Mouse (Mus musculus): ENCODE measurements around the gene Agtrap. TPM values are rescaled to one million over a fixed set of nuclear protein-coding genes. Genes with fewer than 3 reads are reported as not detected.
"Not testable (repeated sequence)": the region's sequence is repeated elsewhere in the genome, so short reads cannot be mapped to it uniquely, and the experiment has no call there.

Gene Agtrap
- polyA plus RNA-seq, 1 experiment: 16.5 TPM

GRCm38 (mm10) chr4:148121982-148122693, 34.3 kb upstream of the Agtrap start:
- H3K4me1 ChIP-seq: peaks cover 59% of the 10 kb centered on the region
- no peak for TF ChIP-seq GATA1 (IDR thresholded peaks at IDR 0.05; ENCODE audit: borderline replicate concordance, low read length)
- TF ChIP-seq FLI1 (IDR thresholded peaks at IDR 0.05; ENCODE audit: low read length): no peak
- H3K4me3 ChIP-seq (replicated peaks): no peak overlapping the region
- peaks cover 6% of the 10 kb centered on the region for H3K9me3 ChIP-seq
- peaks cover 46% of the 10 kb centered on the region for H3K27me3 ChIP-seq (replicated peaks)
- peaks cover 16% of the 10 kb centered on the region for H3K36me3 ChIP-seq (replicated peaks; ENCODE audit: low read length)

GRCm38 (mm10) chr4:148121362-148121761, 33.5 kb upstream of the Agtrap start:
- no peak for TF ChIP-seq FLI1 (IDR thresholded peaks at IDR 0.05; ENCODE audit: low read length)
- no peak for TF ChIP-seq GATA1 (IDR thresholded peaks at IDR 0.05; ENCODE audit: borderline replicate concordance, low read length)
- Histone ChIP-seq H3K27me3 (replicated peaks) (peaks cover 39% of the 10 kb centered on the region), H3K4me1 (peaks cover 55% of the 10 kb centered on the region)

DNA sequence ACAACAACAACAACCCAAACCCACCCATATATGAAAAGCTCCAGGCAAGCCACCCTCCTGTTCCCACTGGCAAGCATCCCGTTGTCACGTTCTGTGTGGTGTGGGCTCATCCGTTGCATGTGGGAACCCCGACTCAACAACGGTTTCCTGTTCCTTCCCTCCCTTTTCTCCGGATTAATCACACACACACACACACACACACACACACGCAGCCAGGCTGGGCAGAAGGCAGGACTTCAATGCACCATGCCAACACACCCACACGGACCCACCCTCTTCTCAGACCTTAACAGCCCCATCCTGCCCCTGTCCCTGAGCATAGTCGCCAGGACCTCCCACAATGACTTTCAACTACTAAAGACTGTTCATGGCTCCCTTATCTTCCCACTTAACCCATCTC, 32.7 kb upstream of the Agtrap start:
- Histone ChIP-seq H3K4me3 (replicated peaks) (peak overlapping the region; percentile 53), H3K27me3 (replicated peaks) (peaks cover 33% of the 10 kb centered on the region), H3K4me1 (peaks cover 59% of the 10 kb centered on the region), H3K36me3 (replicated peaks; ENCODE audit: low read length) (peaks cover 21% of the 10 kb centered on the region), H3K9me3 (peaks cover 10% of the 10 kb centered on the region)
- TF ChIP-seq FLI1 (IDR thresholded peaks at IDR 0.05; ENCODE audit: low read length) (no peak), GATA1 (IDR thresholded peaks at IDR 0.05; ENCODE audit: borderline replicate concordance, low read length) (no peak)

More at GRCm38 (mm10) chr4:148121362-148121761, 33.5 kb upstream of the Agtrap start:
- Histone ChIP-seq H3K9me3 (peaks cover 10% of the 10 kb centered on the region), H3K36me3 (replicated peaks; ENCODE audit: low read length) (peaks cover 21% of the 10 kb centered on the region), H3K4me3 (replicated peaks) (peak overlapping the region; percentile 29)

DNA sequence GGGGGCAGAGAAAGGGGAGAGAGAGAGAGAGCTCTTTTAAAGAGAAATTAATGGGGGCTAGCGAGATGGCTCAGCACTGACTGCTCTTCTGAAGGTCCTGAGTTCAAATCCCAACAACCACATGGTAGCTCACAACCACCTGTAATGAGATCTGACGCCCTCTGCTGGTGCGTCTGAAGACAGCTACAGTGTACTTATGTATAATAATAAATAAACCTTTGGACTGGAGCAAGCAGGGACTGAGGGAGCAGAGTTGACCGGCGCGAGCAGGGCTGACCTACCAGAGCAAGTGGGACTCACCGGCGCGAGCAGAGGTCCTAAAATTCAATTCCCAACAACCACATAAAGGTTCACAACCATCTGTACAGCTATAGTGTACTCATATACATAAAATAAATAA, 31.7 kb upstream of the Agtrap start:
- not testable (repeated sequence) for H3K9me3 ChIP-seq; H3K4me3 ChIP-seq (replicated peaks)
- H3K4me1 ChIP-seq: peaks cover 65% of the 10 kb centered on the region
- H3K36me3 ChIP-seq (replicated peaks; ENCODE audit: low read length): peaks cover 21% of the 10 kb centered on the region
- H3K27me3 ChIP-seq (replicated peaks): peaks cover 24% of the 10 kb centered on the region

GRCm38 (mm10) chr4:148117392-148117791, 29.6 kb upstream of the Agtrap start:
- Histone ChIP-seq H3K36me3 (replicated peaks; ENCODE audit: low read length) (peaks cover 39% of the 10 kb centered on the region), H3K9me3 (peaks cover 10% of the 10 kb centered on the region), H3K4me3 (replicated peaks) (no peak overlapping the region), H3K27me3 (replicated peaks) (peaks cover 12% of the 10 kb centered on the region), H3K4me1 (peaks cover 70% of the 10 kb centered on the region)
- TF ChIP-seq GATA1 (IDR thresholded peaks at IDR 0.05; ENCODE audit: borderline replicate concordance, low read length) (no peak), FLI1 (IDR thresholded peaks at IDR 0.05; ENCODE audit: low read length) (no peak)

- TF ChIP-seq FLI1 (IDR thresholded peaks at IDR 0.05; ENCODE audit: low read length): no peak
- no peak for TF ChIP-seq GATA1 (IDR thresholded peaks at IDR 0.05; ENCODE audit: borderline replicate concordance, low read length)
- H3K27me3 ChIP-seq (replicated peaks): peaks cover 11% of the 10 kb centered on the region
Observed at GRCm38 (mm10) chr4:148116657-148117056, 28.8 kb upstream of the Agtrap start.

GRCm38 (mm10) chr4:148115467-148115866, 27.6 kb upstream of the Agtrap start:
- Histone ChIP-seq H3K27me3 (replicated peaks) (peaks cover 3% of the 10 kb centered on the region), H3K36me3 (replicated peaks; ENCODE audit: low read length) (peaks cover 55% of the 10 kb centered on the region), H3K4me3 (replicated peaks) (peak overlapping the region; percentile 90), H3K9me3 (peaks cover 10% of the 10 kb centered on the region), H3K4me1 (peaks cover 73% of the 10 kb centered on the region)
- no peak for TF ChIP-seq GATA1 (IDR thresholded peaks at IDR 0.05; ENCODE audit: borderline replicate concordance, low read length)
- no peak for TF ChIP-seq FLI1 (IDR thresholded peaks at IDR 0.05; ENCODE audit: low read length)

More at GRCm38 (mm10) chr4:148116657-148117056, 28.8 kb upstream of the Agtrap start:
- Histone ChIP-seq H3K9me3 (peaks cover 10% of the 10 kb centered on the region), H3K36me3 (replicated peaks; ENCODE audit: low read length) (peaks cover 46% of the 10 kb centered on the region), H3K4me1 (peaks cover 73% of the 10 kb centered on the region), H3K4me3 (replicated peaks) (no peak overlapping the region)

GRCm38 (mm10) chr4:148114758-148115391, 27.0 kb upstream of the Agtrap start:
- peaks cover 75% of the 10 kb centered on the region for H3K4me1 ChIP-seq
- H3K9me3 ChIP-seq: peaks cover 10% of the 10 kb centered on the region
- peaks cover 60% of the 10 kb centered on the region for H3K36me3 ChIP-seq (replicated peaks; ENCODE audit: low read length)
- peaks cover 3% of the 10 kb centered on the region for H3K27me3 ChIP-seq (replicated peaks)
- TF ChIP-seq GATA1 (IDR thresholded peaks at IDR 0.05; ENCODE audit: borderline replicate concordance, low read length) (no peak), FLI1 (IDR thresholded peaks at IDR 0.05; ENCODE audit: low read length) (no peak)
- peak overlapping the region; percentile 90 for H3K4me3 ChIP-seq (replicated peaks)

DNA sequence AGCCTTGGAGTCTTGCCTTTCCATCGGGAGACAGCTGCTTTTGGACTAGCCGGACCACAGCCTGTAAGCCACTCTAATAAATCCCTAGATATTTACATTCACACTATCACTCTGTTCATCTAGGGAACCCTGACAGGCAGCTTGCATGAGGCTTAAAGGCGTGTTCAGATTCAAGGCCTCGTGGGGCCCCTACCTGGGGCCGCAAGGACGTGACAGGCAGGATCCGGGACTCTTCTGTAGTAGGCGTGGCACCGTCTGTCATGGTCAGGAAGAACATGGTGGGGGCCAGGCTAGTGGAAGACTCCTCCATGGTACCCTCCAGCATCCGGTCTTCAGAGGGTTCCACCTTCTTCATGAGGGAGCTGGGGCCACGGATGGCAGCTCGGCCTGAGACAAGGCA, 24.7 kb upstream of the Agtrap start:
- TF ChIP-seq FLI1 (IDR thresholded peaks at IDR 0.05; ENCODE audit: low read length): no peak
- no peak for TF ChIP-seq GATA1 (IDR thresholded peaks at IDR 0.05; ENCODE audit: borderline replicate concordance, low read length)
- H3K4me3 ChIP-seq (replicated peaks): peak overlapping the region; percentile 1
- H3K4me1 ChIP-seq: peaks cover 85% of the 10 kb centered on the region
- H3K9me3 ChIP-seq: peaks cover 7% of the 10 kb centered on the region
- no peaks in the 10 kb centered on the region for H3K27me3 ChIP-seq (replicated peaks)
- H3K36me3 ChIP-seq (replicated peaks; ENCODE audit: low read length): peaks cover 66% of the 10 kb centered on the region

DNA sequence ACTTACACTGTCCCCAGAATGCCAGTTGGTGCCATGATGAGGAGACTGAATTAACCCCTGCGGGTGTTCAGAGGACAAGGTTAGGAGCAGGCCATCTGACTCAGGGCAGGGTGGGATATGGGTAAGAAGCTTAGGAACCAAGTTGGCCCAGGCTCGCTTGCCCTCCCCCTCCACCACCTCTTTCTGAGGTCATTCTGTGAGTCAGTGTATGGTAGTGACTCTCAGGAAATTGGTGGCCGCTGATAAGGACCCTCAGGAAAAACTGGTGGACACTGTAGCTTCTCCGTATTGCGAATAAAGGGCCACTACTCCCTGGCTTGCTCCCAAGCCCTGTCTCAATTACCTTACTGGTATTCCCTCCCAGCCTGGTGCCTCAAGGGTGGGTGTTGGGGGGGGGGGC, 21.4 kb upstream of the Agtrap start:
- Histone ChIP-seq H3K4me3 (replicated peaks) (peak overlapping the region; percentile 84), H3K27me3 (replicated peaks) (no peaks in the 10 kb centered on the region), H3K36me3 (replicated peaks; ENCODE audit: low read length) (peaks cover 90% of the 10 kb centered on the region), H3K4me1 (peaks cover 100% of the 10 kb centered on the region), H3K9me3 (no peaks in the 10 kb centered on the region)
- peak; percentile 97 for TF ChIP-seq GATA1 (IDR thresholded peaks at IDR 0.05; ENCODE audit: borderline replicate concordance, low read length)
- TF ChIP-seq FLI1 (IDR thresholded peaks at IDR 0.05; ENCODE audit: low read length): peak; percentile 46; the same call in 1 of the 2 replicates
